Mouse (Mus musculus): ENCODE data around the gene Iqschfp.

GRCm38 (mm10) chr3:67887251-67887650, 4.8 kb upstream of the Iqschfp start:
- TF ChIP-seq CTCF (IDR thresholded peaks at IDR 0.05; ENCODE audit: control insufficient read depth, insufficient read depth, insufficient read length) (no peak), USF1 (IDR thresholded peaks at IDR 0.05; ENCODE audit: low read depth) (no peak), MAX (IDR thresholded peaks at IDR 0.05) (no peak)

Data from C2C12 (cell line).